In the genomic region with DNA sequence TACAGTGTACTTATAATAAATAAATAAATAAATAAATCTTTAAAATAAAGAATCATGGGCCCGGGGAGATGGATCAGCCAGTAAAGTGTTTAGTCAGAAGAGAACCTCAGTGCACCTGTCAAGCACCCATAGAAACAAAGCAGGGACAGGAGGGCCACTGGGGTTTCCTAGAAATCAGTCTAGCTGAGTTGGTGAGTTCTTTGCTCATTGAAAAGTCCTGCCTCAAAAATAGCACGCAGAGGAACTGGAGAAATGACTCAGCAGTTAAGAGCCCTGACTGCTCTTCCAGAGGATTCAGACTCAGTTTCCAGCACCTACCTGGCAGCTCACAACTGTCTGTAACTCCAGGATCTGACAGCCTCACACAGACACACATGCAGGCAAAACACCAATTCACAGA, we compare ENCODE assay signal across 31 mouse cellular contexts. TPM values are rescaled to one million over a fixed set of nuclear protein-coding genes. Genes with fewer than 3 reads are reported as not detected.
DNase-seq lines count a peak whose midpoint lies in the region; ATAC-seq and TF ChIP-seq lines count a peak whose summit lies in the region.
"Had no signal": no experiment of that assay in that cellular context is flagged by ENCODE, and none has a peak within 500 bp of the region (broad histone marks: within the 10 kb centered on the region; RNA-seq: fewer than 3 reads in every experiment).

No protein-coding gene starts in this region.

- intact Hi-C loops in heart, postnatal 36 days (cut with DNase I), result no loop called here
- intact Hi-C loops in heart, postnatal 10 days (cut with DNase I), result no loop called here

- WGBS in heart, embryonic 13.5 days, result 43% methylated on average over 2 of the region's 2 CpGs

- H3ac ChIP-seq in myocyte (ENCODE audit: control insufficient read depth, insufficient read length), result no peak overlapping the region

- TF ChIP-seq POLR2A in myocyte (IDR thresholded peaks at IDR 0.05; ENCODE audit: insufficient read length, low read depth), result no peak

- ATAC-seq in heart, embryonic 13.5 days (ENCODE audit: extremely low read depth, insufficient number of reproducible peaks, low FRiP score, low TSS enrichment), result no peak
- ATAC-seq: activated CD4-positive, CD25-positive, alpha-beta regulatory T cell, adult 4 months; forebrain, embryonic 14.5 days; inflammation-experienced regulatory T-cells, adult 6 months had no signal

- H3K9ac ChIP-seq in heart, embryonic 13.5 days, result no peak overlapping the region
- H3K9ac ChIP-seq: hindbrain, embryonic 15.5 days; limb, embryonic 13.5 days; midbrain, embryonic 12.5 days; neural tube, embryonic 13.5 days had no signal

- H3K36me3 ChIP-seq in heart, embryonic 13.5 days, result peaks cover 33% of the 10 kb centered on the region
- H3K36me3 ChIP-seq in myocyte (ENCODE audit: control insufficient read depth, insufficient read depth), result no peaks in the 10 kb centered on the region
- H3K36me3 ChIP-seq: hindbrain, embryonic 10.5 days; hindbrain, embryonic 15.5 days; limb, embryonic 13.5 days; midbrain, embryonic 12.5 days; neural tube, embryonic 13.5 days had no signal

- peak overlapping the region; percentile 63 for H3K4me3 ChIP-seq in heart, embryonic 13.5 days
- no peak overlapping the region for H3K4me3 ChIP-seq in myocyte
- H3K4me3 ChIP-seq: hindbrain, embryonic 10.5 days; hindbrain, embryonic 15.5 days; limb, embryonic 13.5 days; megakaryocyte, embryonic 14.5 days; midbrain, embryonic 12.5 days; neural tube, embryonic 13.5 days had no signal

- H3K79me2 ChIP-seq in myocyte (ENCODE audit: control insufficient read depth, insufficient read depth), result peaks cover 20% of the 10 kb centered on the region

- no peaks in the 10 kb centered on the region for H3K9me3 ChIP-seq in heart, embryonic 13.5 days
- H3K9me3 ChIP-seq: hindbrain, embryonic 10.5 days; hindbrain, embryonic 15.5 days; limb, embryonic 13.5 days; megakaryocyte, embryonic 14.5 days; midbrain, embryonic 12.5 days; neural tube, embryonic 13.5 days had no signal

- no peaks in the 10 kb centered on the region for H3K27me3 ChIP-seq in heart, embryonic 13.5 days (replicated peaks)
- H3K27me3 ChIP-seq in myocyte (ENCODE audit: control insufficient read depth, insufficient read depth, insufficient read length), result no peaks in the 10 kb centered on the region
- H3K27me3 ChIP-seq: hindbrain, embryonic 15.5 days; limb, embryonic 13.5 days; midbrain, embryonic 12.5 days; neural tube, embryonic 13.5 days had no signal

- H3K4me2 ChIP-seq in heart, embryonic 13.5 days, result peak overlapping the region; percentile 70
- H3K4me2 ChIP-seq in myocyte (ENCODE audit: low read depth), result peak overlapping the region; percentile 84
- H3K4me2 ChIP-seq: hindbrain, embryonic 15.5 days; limb, embryonic 13.5 days; liver, embryonic 11.5 days; midbrain, embryonic 12.5 days; neural tube, embryonic 13.5 days had no signal

- H3K27ac ChIP-seq in heart, embryonic 13.5 days (replicated peaks), result no peak overlapping the region
- H3K27ac ChIP-seq: hindbrain, embryonic 10.5 days; hindbrain, embryonic 15.5 days; limb, embryonic 13.5 days; midbrain, embryonic 12.5 days; neural tube, embryonic 13.5 days had no signal

- peak; percentile 78 for DNase-seq in heart, adult 11 months
- no peak for DNase-seq in heart, postnatal 36 days
- no peak for DNase-seq in heart, postnatal 10 days
- peak; percentile 34 for DNase-seq in MEL-GATA-1-ER (ENCODE audit: extremely low read depth, low read depth)
- DNase-seq in left cerebral cortex, adult 11 months (ENCODE audit: low spot score), result no peak
- DNase-seq in frontal cortex, postnatal 25 days (ENCODE audit: low spot score in 2 of 2), result no peak
- DNase-seq: adrenal gland, adult 8-10 months; cerebellum, adult 11 months; cerebellum, adult 9-10 months; cerebellum, postnatal 36 days; kidney, adult 11 months; kidney, postnatal 14 days; lung, postnatal 36 days; thymus, postnatal 14 days had no signal

- peaks cover 53% of the 10 kb centered on the region for H3K4me1 ChIP-seq in heart, embryonic 13.5 days
- H3K4me1 ChIP-seq: hindbrain, embryonic 15.5 days; limb, embryonic 13.5 days; midbrain, embryonic 12.5 days; neural tube, embryonic 13.5 days had no signal

TF ChIP-seq in myocyte, 11 proteins besides CTCF, POLR2A, EP300 and RAD21:
- no peak for TF ChIP-seq TCF12 (IDR thresholded peaks at IDR 0.05; ENCODE audit: insufficient read depth, poor library complexity, severe bottlenecking)
- TF ChIP-seq REST (IDR thresholded peaks at IDR 0.05; ENCODE audit: insufficient read depth, insufficient read length), result no peak
- no peak for TF ChIP-seq POLR2AphosphoS2 (IDR thresholded peaks at IDR 0.05; ENCODE audit: insufficient read length, low read depth)
- TF ChIP-seq TCF3 (IDR thresholded peaks at IDR 0.05; ENCODE audit: insufficient read length, low read depth), result no peak
- no peak for TF ChIP-seq MAX (IDR thresholded peaks at IDR 0.05; ENCODE audit: low read depth)
- no peak for TF ChIP-seq CEBPB (IDR thresholded peaks at IDR 0.05; ENCODE audit: insufficient read depth, poor library complexity, severe bottlenecking)
- TF ChIP-seq E2F4 (IDR thresholded peaks at IDR 0.05; ENCODE audit: insufficient read depth), result no peak
- no peak for TF ChIP-seq MYOG (IDR thresholded peaks at IDR 0.05; ENCODE audit: control insufficient read depth in 1 of 3, insufficient read depth in 1 of 3, insufficient read length in 2 of 3, low read depth in 2 of 3)
- TF ChIP-seq MYOD1 (IDR thresholded peaks at IDR 0.05; ENCODE audit: control insufficient read depth in 1 of 3, insufficient read length in 2 of 3, low read depth in 2 of 3), result no peak
- TF ChIP-seq USF1 (IDR thresholded peaks at IDR 0.05; ENCODE audit: low read depth), result no peak
- no peak for TF ChIP-seq SRF (IDR thresholded peaks at IDR 0.05; ENCODE audit: control insufficient read depth, insufficient read length, low read depth)

RNA-seq across cellular contexts. Expression of gene Krcc1, which starts 12.9 kb away (rescaled TPM):
- 10 to 100 TPM; 51.9 to 56.0 TPM for total RNA-seq in heart, postnatal 36 days (2021)
- 48.5 and 57.4 TPM in 2 replicates for polyA plus RNA-seq in heart, embryonic 13.5 days (2015; fragmentation: Nextera tagmentation; extraction: Ambion mirVana)
- 10 to 100 TPM; 51.0 to 55.9 TPM for total RNA-seq in heart, postnatal 10 days (2021)
- 18.6 TPM for polyA plus RNA-seq in myocyte (2012; fragmentation: generic; extraction: Trizol)

RNA-seq across cellular contexts. Expression of gene Fabp1, which starts 58.9 kb away (rescaled TPM):
- total RNA-seq in heart, postnatal 36 days (2021), result not detected
- polyA plus RNA-seq in heart, embryonic 13.5 days (2015; fragmentation: Nextera tagmentation; extraction: Ambion mirVana), result 0.48 and 5.6 TPM in 2 replicates
- not detected for total RNA-seq in heart, postnatal 10 days (2021)
- not detected for polyA plus RNA-seq in myocyte (2012; fragmentation: generic; extraction: Trizol)
- total RNA-seq: layer of hippocampus, postnatal 14 days; left cerebral cortex, adult 8-10 months; left cerebral cortex, postnatal 36 days; midbrain, postnatal 0 days had no signal
- polyA plus RNA-seq: activated CD4-positive, CD25-positive, alpha-beta regulatory T cell, adult 4 months; embryonic facial prominence, embryonic 11.5 days; forebrain, embryonic 14.5 days; hindbrain, embryonic 10.5 days; inflammation-experienced regulatory T-cells, adult 6 months; midbrain, embryonic 12.5 days; midbrain, postnatal 0 days had no signal

Comparison
In these comparisons a context has a peak if more than half of its experiments do, and no peak if none do; other contexts are left out.
1. DNase-seq: peak in heart, adult 11 months (single experiment) and MEL-GATA-1-ER (single experiment); none in heart, postnatal 36 days (0 of 2), heart, postnatal 10 days (0 of 2), left cerebral cortex, adult 11 months (single experiment) and frontal cortex, postnatal 25 days (0 of 2).